Mouse (Mus musculus) gastrocnemius, postnatal 14 days (tissue): ENCODE results near the gene Trpm5. TPM values are rescaled to one million over a fixed set of nuclear protein-coding genes. Genes with fewer than 3 reads are reported as not detected.

Source experiments
- DNase-seq: peaks from one replicate; pipeline ENCODE4 v3.0.0; 2021; ENCODE audit warnings: mixed read lengths
- intact Hi-C: fragments of 180-260 bp; cut with DNase I; formaldehyde crosslinking; loops from one replicate; pipeline ENCODE4 v1.15.1; 2025; ENCODE audit warnings: low total_unique reads
- long read RNA-seq, 2 experiments: library from polyadenylated mRNA; stranded (forward); transcript quantifications; one replicate each; pipeline ENCODE4 v2.0.0; 2021
- total RNA-seq, 2 experiments: library from RNA; stranded (reverse); gene quantifications; 2 replicates each; pipeline ENCODE4 v1.2.3; 2021

Gene Trpm5
- under 1 TPM; 0.38 to 0.51 TPM for total RNA-seq
- long read RNA-seq, experiment 1 = 0 reads
- long read RNA-seq, experiment 2 = 0 reads

- DNase-seq = peak; percentile 70
- intact Hi-C loops = loop anchor here (2.0 to 5.0 kb wide), 2 partner anchors 44 to 372 kb away; no protein-coding TSS in a partner anchor
These were observed at the start of gene Trpm5 for GRCm38 (mm10) chr7:143094592-143095553. Gene Trpm5 (minus strand): TSS chr7:143094642.

GRCm38 (mm10) chr7:143142680-143143079 lies 48.2 kb upstream of the Trpm5 start:
- no peak for DNase-seq
- intact Hi-C loops = no loop called here

- intact Hi-C loops = loop anchor here (2.0 to 5.0 kb wide), 2 partner anchors 45 to 133 kb away; partner anchors contain the start of genes Trpm5 and Tspan32
- no peak for DNase-seq
These were observed 45.5 kb upstream of the Trpm5 start for GRCm38 (mm10) chr7:143139932-143140331.

DNA sequence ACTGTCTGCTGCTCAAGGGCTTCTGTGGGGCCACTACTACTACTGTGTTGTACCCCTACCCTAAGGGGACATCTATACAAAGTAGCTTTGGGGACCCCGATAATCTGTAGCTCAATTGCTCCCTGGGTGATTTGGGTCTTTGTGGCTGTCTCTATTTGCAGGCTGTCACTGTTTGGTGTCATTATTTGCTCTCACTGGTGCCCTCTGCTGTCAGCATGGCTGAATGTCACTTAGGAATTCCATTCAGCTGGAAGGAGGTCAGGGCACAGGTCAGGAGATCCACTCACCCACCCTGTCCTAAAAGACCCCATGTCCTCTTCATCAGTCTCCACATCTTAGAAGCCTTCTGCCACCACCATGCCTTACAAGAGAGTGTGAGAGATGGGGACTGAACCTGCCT lies 44.3 kb upstream of the Trpm5 start:
- peak; percentile 55 for DNase-seq
- intact Hi-C loops = loop anchor here (2.0 to 5.0 kb wide), 2 partner anchors 44 to 131 kb away; partner anchors contain the start of genes Trpm5 and Tspan32

GRCm38 (mm10) chr7:143136561-143136960 lies 42.1 kb upstream of the Trpm5 start:
- intact Hi-C loops = loop anchor here (5.0 kb wide), 1 partner anchor 129 kb away; the partner anchor contains the start of gene Tspan32
- DNase-seq = no peak

- no peak for DNase-seq
- intact Hi-C loops = loop anchor here (5.0 kb wide), 1 partner anchor 129 kb away; the partner anchor contains the start of gene Tspan32
These were observed 41.7 kb upstream of the Trpm5 start for GRCm38 (mm10) chr7:143136125-143136524.

GRCm38 (mm10) chr7:143132815-143133214 lies 38.4 kb upstream of the Trpm5 start:
- intact Hi-C loops = no loop called here
- DNase-seq = no peak

GRCm38 (mm10) chr7:143124902-143125301 lies 30.5 kb upstream of the Trpm5 start:
- intact Hi-C loops = no loop called here
- no peak for DNase-seq

- intact Hi-C loops = no loop called here
- DNase-seq = peak; percentile 78
These were observed 29.6 kb upstream of the Trpm5 start for GRCm38 (mm10) chr7:143123876-143124669.

GRCm38 (mm10) chr7:143122191-143122590 lies 27.7 kb upstream of the Trpm5 start:
- no peak for DNase-seq
- intact Hi-C loops = no loop called here

GRCm38 (mm10) chr7:143119826-143120225 lies 25.4 kb upstream of the Trpm5 start:
- intact Hi-C loops = no loop called here

DNA sequence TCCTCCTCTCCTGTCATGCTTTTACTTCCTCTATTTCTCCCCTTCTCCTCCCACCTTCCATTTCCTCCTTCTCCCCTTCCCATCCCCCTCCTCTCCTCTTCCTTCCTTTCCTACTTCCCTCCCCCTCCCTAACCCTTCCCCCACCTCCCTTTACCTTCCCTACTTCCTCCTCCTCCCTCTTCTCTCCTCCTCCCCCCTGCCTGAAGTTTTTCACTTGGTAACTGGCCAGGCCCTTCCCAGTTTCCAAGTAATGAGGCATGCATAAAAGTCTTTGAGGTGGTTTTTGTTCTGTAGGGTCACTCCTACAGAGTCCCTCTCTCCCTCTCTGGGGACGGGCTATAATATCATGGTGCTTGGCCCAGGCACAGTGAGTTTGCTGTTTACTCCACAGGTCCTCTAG lies 25.0 kb upstream of the Trpm5 start:
- DNase-seq = no peak
- intact Hi-C loops = no loop called here

More at GRCm38 (mm10) chr7:143119826-143120225, 25.4 kb upstream of the Trpm5 start:
- DNase-seq = no peak

DNA sequence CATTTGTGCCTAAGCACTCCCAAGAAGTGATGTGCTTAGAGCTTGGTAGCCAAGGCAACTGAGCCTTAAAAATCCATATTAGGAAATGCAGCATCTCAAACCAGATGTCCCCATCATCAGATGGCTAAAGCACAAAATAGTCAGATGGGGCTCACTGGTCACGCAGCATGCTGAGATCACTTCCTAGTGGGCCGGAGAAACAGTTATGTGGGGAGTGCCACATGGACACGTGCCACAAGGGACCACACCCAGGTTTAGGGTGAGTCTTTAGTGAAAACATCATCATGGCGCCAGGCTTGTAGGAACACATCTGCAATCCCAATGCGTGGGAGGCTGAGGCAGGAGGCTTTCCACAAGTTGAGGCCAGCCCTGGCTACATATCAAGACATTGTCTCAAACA lies 22.1 kb upstream of the Trpm5 start:
- DNase-seq = no peak
- intact Hi-C loops = no loop called here

GRCm38 (mm10) chr7:143114773-143115172 lies 20.3 kb upstream of the Trpm5 start:
- intact Hi-C loops = no loop called here
- DNase-seq = no peak

GRCm38 (mm10) chr7:143112395-143112794 lies 18.0 kb upstream of the Trpm5 start:
- no peak for DNase-seq
- intact Hi-C loops = no loop called here

- DNase-seq = no peak
- intact Hi-C loops = no loop called here
These were observed 17.3 kb upstream of the Trpm5 start for GRCm38 (mm10) chr7:143111719-143112118.

DNA sequence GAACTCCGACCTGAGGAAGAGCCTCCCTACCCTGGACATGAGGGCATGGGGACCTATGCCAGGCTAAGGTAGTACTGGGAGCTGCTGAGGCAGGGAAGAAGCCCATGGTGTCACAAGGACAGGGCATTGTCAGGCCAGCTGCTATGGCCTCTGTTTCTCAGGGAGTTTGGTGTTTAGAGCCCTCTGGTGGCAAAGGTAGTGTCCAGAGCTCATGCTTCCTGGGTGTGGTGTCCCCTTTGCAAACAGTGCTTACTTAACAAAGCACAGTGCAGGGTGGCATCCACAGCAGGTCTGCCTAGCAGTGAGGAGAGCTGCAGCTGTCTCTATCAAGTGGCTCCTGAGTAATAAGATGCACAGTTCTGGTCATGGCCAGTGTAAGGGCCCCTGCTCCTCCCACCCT lies 16.4 kb upstream of the Trpm5 start:
- no peak for DNase-seq
- intact Hi-C loops = no loop called here

- intact Hi-C loops = no loop called here
- no peak for DNase-seq
These were observed 15.3 kb upstream of the Trpm5 start for GRCm38 (mm10) chr7:143109696-143110095.

- DNase-seq = no peak
- intact Hi-C loops = no loop called here
These were observed 14.7 kb upstream of the Trpm5 start for GRCm38 (mm10) chr7:143108996-143109660.
